Mouse (Mus musculus): ENCODE data around the gene Nsmce1.
A peak's percentile ranks its signal among the peaks of the same experiment; 100 is the strongest.

Gene Nsmce1

DNA sequence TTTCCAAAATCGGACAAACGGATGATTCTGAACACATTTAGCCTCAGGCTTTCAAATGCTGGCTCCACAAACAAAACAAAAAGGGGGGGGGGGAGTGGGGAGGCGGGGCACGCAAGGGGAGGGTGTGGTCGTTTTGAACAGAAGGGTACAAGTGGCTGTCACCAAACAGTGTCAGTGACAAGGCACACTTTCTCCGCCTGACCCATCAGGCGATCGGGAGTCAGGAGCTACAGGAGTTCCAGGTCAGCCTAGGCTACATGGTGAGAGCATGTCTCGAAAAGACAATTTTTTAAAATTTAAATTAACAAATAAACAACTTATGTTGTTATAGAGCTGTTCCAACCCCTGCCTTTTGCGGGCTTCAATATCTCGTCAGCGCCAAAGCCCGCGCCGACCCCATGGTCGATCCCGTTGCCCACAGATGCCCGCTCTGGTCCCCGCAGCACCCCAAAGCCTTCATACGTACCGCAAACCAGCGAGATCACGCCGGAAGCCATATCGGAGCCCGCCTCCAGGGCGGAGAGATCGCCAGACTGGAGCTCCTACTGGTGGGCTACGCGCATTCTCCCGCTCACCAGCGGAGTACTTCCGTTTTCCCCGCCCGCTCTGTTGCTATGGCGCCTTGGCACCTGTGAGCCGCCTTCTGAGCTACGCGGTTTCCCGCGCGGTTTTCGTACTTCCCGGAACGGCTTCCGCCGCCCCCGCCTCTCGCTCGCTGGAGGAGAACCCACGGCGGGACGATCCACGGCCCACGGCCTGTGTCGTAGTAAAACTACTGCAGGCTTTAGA, at the start of gene Nsmce1:
Nsmce1 (minus strand) TSS at position 650 of the 789 bp plus-strand sequence.
- DNase-seq, result peak; percentile 94 to 95

DNA sequence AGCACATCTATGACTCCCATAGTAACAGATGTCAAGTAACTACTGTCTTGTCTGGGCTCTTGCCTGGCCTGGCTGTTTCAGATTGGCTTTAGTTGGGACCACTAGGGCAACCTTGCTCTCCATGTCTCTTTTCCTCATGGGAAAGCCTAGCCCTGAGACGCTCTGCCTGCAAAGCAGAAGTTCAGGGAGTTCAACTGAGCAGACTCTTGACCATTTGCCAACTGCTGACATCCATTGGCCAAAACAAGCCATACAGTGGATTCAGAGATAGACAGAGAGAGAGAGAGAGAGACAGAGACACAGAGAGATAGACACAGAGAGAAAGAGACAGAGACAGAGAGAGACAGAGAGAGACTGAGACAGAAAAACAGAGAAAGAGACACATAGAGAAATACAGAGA, 49.6 kb upstream of the Nsmce1 start:
- DNase-seq, result no peak

DNA sequence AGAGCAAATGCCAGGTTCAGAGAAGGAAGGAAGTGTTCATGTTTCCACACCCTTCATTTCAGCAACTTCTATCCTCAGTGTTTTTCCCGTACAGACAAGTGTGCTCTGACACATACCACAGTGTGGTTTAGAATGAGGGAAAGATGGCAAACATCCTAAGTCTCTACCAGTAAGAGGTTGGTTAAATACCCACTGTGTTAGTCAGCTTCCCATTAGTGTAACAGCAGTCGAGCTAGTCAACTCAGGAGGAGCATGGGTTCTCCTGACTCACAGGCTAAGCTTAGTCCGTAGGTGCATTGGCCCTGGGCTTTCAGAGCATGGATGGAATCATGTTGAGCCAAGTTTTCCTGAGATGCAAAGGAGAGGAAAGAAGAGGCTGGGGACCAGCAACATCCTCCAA, 48.0 kb upstream of the Nsmce1 start:
- DNase-seq, result no peak

DNA sequence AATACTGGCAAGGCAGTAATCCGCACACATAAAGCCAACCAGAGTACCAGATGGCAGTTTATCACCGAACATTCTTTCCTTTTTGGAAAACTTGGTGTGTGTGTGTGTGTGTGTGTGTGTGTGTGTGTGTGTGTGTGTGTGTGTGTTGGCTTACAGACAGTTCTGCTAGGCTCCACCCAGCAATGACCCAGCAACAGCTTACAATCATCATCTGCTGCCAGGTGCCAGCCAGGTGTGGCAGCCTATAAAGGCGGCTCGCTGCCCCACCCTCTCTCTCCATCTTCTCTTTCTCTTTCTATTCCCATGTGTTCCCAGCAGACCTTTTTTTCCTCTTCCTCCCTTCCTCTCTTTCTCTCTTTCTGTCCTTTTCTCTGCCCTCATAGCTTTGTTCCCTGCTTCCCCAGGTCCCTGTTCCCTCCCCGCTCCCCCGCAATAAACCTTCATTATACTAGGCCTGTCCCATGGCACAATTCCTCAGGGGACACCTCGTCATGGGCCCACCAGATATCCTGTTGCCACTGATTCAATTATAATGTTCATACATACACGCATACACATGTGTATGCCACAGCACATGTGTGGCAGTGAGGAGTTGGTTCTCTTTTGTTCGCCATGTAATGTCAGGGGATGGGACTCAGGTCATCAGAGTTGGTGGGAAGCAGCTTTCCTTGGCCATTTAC, 36.6 kb upstream of the Nsmce1 start:
- no peak for DNase-seq

DNA sequence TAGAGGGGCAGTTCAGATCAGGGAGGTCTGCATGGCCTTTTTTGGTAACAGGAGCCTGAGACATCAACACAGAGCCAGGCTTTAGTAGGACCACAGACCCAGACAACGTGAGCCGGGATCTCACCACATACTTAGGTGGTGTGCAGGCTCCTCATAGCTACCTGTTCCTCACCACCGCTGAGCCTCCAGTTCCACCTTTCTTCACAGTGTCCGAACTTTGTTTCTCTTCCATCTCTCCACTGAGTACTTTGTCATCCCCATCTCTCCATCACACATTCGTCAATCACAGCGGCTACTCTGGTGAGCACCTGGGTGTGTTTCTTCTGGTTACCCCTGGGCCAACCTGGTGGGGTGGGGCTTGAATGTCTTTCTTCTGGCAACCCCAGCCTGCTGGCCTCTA, 35.8 kb upstream of the Nsmce1 start:
- no peak for DNase-seq

DNA sequence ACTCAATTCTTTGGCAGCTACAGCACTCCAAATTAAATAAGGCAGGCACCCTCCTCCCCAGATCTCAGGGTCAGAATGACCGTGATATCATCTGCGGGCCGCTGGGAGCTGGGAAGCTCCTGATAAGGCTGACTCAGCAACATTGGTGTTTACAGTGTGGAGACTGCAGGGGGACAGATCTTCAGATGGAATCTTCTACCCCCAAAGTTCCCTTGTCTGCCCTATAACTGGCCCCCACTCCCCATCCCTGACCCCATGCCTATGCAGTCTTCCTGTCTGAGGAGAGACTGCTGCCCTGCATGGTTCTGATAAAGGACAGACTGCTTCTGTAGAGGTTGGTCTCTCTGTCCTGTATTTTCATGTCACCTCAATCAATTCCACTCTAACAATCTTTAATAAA, 31.7 kb upstream of the Nsmce1 start:
- DNase-seq, result no peak

DNA sequence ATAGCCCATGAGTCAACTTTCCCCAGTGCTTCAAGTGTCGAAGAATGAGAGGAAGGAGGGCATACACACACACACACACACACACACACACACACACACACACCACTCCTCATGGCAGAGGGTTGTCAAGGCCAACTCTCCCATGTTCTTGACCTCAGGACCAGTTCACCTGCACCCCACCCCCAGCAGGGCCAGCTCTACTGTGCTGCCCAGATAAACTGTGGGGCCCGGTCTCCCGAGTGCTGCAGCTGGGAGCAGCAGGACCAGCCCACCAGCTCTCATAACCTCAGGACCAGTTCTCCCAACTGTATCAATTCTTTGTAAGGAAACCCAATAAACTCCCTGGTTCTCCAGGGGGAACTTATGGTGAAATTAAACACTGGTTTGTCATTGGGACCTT, 28.3 kb upstream of the Nsmce1 start:
- no peak for DNase-seq

DNA sequence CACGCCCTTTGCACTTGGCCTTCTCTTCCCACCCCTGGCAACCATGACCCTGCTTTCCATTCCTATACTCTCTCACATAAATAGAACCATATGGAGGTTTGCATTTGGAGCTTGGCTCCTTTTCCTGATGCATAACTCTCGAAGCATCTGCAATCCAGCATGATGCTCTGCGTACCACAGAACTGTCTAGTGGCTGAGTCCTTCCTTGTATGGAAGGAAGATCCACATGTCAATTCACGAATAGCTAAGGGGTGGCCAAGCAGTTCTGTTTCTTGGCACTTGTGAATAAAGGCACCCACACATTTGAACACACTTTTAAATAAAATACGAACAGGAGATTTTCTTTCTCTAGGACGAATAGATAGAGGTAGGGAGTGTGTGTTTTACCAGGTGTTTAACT, 26.1 kb upstream of the Nsmce1 start:
- no peak for DNase-seq

DNA sequence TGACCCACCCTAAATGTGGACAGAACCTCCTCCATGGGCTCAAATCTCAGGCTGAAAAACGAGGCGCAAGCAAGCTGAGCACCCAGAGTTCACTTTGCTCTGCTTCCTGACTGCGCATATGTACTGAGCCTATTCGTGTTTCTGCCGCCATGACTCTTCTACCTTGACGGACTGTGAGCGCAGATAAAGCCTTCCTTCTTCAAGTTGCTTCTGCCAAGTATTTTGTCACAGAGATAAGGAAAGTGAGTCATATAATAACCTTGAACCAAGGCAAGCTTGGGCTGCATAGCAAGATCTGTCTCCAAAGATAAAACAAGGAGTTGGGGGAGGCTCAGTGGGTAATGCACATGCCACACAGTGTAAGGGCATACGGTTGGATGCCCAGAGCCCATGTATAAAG, 25.3 kb upstream of the Nsmce1 start:
- no peak for DNase-seq

DNA sequence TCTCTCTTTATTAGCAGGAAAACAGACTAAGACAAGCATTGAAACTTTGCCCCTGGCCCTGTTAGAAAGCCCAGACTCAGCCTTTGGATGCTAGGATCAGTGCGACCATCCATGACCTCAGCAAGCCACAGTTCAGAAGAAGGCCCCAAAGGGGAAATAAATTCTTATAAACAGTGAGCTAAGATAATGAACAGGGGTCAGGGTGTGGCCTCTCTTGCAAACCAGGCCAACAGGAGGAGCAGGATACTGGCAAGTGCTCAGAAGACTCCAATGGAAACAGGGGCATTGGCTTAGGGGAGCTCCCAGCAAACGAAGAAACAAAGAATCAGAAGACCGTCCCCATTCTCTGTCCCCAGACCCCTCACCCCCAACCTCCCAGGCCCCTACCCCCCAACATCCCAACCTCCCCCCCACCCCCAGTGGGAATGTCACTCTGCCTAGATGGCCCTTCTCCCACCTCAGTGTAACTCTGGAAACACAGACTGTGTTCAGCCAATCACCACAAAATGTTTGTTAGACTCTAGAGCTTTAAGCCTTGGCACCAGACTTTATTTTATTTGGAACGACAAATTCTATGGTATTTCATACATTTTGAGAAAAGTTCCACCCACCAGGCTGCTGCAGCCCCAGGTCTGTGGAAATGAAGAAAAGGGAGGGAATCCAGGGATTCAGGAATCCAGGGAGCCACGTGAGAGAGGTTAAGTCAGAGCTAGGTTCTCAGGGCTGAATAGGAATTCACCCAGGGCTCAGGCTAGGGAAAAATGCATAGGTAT, 23.9 kb upstream of the Nsmce1 start:
- no peak for DNase-seq

DNA sequence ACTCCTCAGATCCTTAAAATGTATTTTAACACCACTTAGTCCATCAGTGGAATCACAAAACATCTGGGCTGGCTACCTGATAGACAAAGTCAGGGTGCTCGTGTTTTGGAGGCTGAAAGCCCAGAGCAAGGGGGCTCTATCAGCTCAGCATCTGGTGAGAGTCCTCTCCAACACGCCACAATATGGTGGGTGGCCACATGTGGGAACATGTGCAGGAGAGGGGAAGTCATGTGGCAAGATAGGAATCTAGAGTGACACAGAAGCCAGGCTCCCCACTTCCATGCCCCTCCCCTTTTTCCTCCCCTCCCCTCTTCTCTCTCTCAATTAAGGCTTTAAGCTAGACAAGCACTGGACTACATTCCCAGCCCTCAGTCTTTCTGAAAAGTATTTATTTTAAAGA, 20.5 kb upstream of the Nsmce1 start:
- no peak for DNase-seq

DNA sequence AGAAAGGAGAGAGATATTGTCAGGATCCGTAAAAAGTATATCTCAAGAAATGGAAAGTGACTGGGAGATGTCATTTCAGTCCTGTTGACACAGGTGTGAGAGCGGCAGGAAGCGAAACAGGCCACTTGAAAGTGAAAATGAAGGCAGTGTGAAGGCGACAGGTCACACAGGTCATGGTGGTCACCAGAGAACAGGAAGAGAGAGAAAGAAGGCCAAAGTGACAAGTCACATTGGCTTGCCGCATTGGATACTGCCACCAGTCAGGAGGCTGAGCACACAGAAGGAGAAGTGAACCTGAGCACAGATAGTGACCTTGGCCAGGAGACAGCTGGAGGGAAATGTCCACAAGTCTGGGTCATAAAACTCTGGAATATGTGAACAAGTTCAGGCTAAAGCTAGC, 20.0 kb upstream of the Nsmce1 start:
- no peak for DNase-seq

DNA sequence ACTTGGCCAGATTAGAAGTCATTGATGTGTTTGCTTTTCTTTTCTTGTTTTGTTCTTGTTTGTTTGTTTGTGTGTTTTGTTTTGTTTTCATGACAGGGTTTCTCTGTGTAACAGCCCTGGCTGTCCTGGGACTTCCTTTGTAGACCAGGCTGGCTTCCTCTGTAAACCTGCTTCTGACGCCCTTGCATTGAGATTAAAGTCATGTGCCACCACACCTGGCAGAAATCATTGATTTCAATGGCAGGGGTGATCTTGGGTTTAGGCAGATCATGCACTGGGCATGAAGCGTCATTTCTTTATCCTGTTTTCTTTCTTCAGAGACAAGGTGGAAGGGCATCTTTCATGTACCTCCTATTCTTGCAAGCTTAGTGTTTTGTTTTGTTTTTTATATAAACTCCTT, 15.9 kb upstream of the Nsmce1 start:
- DNase-seq, result no peak

DNA sequence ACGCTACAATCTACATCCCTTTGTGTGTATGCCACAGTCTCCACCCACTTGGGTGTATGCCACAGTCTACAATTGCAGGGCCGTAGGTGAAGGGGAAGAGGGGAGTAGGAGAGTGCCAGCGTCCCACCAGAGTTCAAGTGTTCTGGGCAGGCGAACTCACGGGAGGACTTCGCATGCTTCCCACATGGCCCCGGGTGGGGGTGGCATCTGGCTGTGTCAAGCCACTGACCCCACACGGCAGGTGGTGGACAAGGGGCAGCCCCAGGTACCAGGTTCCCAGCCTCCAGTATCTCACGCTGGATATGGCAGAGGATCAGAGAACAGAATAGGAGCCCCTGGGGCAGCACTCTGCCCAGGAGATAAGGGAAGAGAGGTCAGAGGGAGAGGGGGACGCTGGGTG, 14.2 kb upstream of the Nsmce1 start:
- no peak for DNase-seq

DNA sequence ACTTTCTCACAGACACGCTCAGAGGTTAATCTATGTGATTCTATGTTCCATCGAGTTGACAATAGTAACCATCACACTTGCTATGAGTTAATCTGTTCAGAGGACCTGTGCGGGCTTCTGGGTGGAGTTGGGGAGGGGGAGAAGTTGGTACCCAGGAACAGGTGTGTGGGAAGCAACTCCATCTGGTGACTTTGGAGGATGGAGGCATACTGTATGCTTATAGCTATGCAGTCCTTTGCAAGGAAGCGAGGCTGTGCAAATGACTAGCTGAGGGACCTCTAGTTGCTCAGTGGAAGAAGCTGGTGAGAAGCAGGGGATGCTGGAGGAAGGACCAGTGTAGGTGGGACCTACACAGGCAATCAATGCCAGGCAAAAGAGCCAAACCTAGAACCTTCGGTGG, 13.2 kb upstream of the Nsmce1 start:
- no peak for DNase-seq

DNA sequence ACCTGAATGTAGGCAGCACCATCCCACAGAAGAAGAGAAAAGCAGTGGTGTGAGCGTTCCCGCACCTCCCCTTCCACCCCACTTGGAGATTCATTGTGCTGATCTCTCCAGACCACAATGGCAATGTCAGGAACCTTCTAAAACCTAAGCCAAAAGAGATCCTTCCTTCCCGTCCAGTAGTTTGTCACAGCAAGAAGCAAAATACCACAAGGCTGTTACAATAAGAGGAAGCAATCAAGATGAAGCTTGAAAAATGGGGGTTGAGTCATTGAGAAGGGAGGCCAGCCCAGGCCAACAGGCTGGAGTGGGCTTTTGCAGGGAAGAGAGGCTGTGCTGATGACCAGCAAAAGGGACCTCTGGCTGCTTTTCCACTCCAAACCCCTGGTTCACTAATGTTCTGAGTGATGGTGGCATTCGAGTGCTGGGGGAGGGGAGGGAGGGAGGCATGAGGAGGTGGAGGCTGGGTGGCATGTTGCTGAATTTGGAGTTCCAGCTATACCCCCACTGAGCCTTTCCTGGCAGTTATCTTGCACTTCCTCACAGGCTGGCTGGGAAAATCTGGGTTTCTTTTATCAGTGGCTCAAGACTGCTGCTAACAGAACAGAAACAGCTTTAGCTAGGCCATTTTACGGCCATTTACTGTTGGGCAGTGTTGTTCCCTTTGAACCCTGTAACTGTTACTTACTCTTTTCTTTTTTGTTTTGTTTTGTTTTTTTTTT, 12.1 kb upstream of the Nsmce1 start:
- DNase-seq, result no peak

DNA sequence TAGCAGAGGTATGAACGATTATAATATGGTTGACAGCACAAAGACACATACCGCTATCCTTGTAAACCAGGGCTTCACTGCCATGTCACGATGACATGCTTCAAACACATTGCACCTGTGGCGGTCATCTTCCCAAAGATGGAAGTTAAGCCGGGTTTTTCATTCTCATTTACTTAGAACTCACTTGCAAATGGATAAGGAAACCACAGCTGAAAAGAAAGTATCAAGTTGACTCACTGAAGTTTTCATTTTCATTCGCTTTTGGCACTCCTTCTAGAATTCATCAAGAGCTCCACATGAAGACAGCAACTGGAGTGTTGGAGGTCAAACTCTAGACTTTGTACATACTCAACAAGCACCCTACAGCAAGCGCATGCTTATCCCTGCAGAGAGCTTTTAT, 9.5 kb upstream of the Nsmce1 start:
- DNase-seq, result no peak

DNA sequence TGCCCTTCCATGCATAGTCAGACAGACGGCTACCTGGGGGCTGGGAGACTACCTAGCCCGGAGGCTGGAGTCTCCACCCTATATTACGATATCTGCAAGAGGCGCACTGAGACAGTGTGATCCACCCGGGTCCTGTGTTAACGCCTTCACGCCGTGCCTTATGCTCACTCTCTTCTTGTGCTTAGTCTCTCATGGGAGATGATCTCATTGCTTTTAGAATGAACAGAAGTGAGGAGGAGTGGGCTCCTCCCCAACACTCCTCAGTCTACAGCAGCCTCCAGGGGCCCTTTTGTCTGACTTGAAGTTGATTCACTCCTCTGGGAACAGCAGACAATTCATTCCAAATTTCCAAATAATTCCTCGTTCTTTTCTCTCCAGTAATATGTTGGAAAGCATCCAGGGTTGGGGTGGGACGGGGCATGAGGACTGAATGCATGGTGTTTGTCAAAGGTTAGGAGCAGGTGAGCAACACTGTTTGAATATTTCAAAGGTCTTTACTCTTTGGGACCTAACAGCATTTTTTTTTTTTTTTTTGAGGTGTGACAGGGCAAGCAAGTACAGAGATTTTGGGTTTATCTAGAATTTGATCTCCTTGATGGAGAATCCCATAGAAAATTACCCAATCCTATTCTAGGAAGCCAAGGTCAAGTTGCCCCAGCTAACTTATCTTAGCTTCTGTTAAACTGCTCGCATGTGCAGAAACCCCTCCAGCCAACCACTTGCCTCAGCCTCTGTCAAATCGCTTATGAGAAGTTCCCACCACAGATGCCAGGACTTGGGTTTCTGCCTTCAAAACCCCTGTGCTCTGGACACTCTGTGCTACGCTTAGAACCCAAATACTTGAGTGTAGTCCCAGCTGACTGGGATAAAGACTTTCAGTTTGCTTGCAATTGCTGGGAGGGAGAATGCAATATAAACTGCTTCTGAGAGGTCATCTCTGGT, 8.8 kb upstream of the Nsmce1 start:
- DNase-seq, result no peak

DNA sequence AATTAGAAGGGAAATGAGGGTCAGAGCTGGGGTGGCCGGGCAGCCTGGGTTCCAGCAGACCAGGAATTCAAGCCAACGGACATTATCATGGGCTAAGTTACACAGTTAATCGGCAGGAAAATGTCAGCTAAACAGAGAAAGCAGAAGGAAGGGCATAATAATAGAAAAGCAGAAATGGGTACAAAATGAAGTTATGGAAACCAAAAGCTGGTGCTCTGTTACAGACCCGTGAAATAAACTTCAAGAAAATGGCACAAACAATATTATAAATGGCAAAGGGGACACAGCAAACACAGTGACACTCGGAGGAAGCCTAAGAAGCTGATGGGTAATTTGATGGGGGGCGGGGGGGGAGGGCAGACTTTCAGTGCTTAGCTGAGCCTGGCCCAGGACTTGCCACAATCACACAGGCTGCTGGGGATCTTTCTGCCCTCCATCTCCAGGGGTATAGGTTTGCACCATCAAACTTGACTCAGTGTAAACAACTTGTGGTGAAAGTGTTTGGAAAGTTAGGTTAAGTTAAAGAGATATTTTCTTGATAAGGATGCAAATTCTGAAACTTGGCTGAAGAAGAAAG, 4.6 kb upstream of the Nsmce1 start:
- DNase-seq, result no peak

DNA sequence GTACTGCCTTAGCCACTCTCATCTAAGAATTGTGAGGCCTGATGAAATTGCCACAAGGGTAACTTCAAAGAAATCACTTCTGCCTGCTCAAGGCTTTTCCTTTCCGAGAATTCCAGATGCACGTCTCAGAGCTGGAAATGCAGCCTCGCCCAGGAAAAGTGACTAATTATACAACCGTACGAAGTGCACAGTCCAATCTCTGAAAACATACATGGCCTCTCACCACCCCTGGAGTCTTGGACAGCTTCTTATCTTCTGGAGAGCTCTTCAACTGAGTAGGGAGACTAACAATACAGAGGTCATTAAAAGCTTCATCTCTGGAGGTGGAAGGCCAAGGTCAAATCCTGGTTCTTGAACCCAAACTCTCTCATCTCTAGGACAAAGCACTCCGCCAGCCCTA, 1.2 kb upstream of the Nsmce1 start:
- no peak for DNase-seq

DNA sequence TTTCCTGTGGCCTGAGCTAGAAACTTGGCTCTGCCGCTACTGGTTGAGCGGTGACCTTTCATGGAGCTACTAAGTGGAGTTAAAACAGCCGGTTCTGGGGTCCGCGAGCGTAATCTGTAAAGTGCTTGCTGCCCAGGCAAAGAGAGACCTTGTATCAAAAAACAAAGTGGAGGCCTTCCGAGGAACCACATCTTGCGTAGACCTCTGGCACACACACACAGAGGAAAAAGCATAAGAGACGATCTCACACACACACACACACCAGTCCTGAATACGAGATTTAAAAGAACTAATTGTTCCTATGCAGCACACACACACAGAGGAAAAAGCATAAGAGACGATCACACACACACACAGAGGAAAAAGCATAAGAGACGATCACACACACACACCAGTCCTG, 364 bp upstream of the Nsmce1 start:
- no peak for DNase-seq

DNA sequence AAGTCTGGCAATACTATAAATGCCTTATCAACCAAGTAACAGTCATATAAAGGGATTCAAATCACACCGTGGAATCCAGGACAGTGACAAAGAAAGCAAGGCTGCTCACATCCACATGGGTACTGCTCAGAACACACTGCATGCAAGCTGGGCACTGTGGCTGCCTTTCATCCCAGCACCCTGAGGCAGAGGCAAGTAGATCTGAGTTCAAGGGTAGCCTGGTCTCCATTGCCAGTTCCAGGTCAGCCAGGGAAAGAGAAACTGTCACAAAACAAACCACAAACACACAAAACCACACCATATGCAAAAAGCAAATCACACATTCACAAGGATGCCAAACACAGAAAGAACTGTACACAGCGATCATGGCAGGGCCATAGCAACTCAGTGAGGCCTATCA, 1.8 kb downstream of the Nsmce1 start:
- DNase-seq, result no peak
